Mouse (Mus musculus) embryonic facial prominence, embryonic 10.5 days (tissue): ENCODE measurements around the gene Pdcd6. TPM values are rescaled to one million over a fixed set of nuclear protein-coding genes. Genes with fewer than 3 reads are reported as not detected.

Source experiments
- DNase-seq: peaks from one replicate; pipeline ENCODE4 v3.0.0-alpha.2; 2017; ENCODE audit warnings: low spot score
- H3K27ac ChIP-seq: fragments of 300-500 bp; sonication (generic); replicated peaks from 2 replicates; pipeline ENCODE4 v1.5.1; 2016; ENCODE audit warnings: mild to moderate bottlenecking
- H3K27me3 ChIP-seq: fragments of 300-500 bp; sonication (generic); replicated peaks from 2 replicates; pipeline ENCODE4 v1.6.1; 2016; ENCODE audit warnings: low read depth, mild to moderate bottlenecking; ENCODE audit not compliant: poor library complexity, severe bottlenecking
- H3K36me3 ChIP-seq: fragments of 300-500 bp; sonication (generic); replicated peaks from 2 replicates; pipeline ENCODE4 v1.6.1; 2016; ENCODE audit warnings: mild to moderate bottlenecking, moderate library complexity
- H3K4me1 ChIP-seq: fragments of 300-500 bp; sonication (generic); 2 replicates; pipeline ENCODE4 v1.6.1; 2016
- H3K4me3 ChIP-seq: fragments of 300-500 bp; sonication (generic); 2 replicates; pipeline ENCODE4 v1.5.1; 2016; ENCODE audit warnings: mild to moderate bottlenecking, moderate library complexity
- H3K9me3 ChIP-seq: fragments of 300-500 bp; sonication (generic); 2 replicates; pipeline ENCODE4 v1.6.1; 2016; ENCODE audit warnings: mild to moderate bottlenecking
- WGBS: fragments of 180-500 bp; shearing (Covaris S2); methylation state at CpG from one replicate; pipeline ENCODE4 v1.1.7; 2016; 5-methylcytosine and 5-hydroxymethylcytosine counted together
- polyA plus RNA-seq: library from polyadenylated mRNA; unstranded; fragments of >200 nt; fragmentation: Nextera tagmentation; extraction: Ambion mirVana; gene quantifications from 2 replicates; pipeline ENCODE4 v1.2.1, GENCODE M21; 2016

The Pdcd6 gene
- polyA plus RNA-seq = 128 and 135 TPM in 2 replicates

DNA sequence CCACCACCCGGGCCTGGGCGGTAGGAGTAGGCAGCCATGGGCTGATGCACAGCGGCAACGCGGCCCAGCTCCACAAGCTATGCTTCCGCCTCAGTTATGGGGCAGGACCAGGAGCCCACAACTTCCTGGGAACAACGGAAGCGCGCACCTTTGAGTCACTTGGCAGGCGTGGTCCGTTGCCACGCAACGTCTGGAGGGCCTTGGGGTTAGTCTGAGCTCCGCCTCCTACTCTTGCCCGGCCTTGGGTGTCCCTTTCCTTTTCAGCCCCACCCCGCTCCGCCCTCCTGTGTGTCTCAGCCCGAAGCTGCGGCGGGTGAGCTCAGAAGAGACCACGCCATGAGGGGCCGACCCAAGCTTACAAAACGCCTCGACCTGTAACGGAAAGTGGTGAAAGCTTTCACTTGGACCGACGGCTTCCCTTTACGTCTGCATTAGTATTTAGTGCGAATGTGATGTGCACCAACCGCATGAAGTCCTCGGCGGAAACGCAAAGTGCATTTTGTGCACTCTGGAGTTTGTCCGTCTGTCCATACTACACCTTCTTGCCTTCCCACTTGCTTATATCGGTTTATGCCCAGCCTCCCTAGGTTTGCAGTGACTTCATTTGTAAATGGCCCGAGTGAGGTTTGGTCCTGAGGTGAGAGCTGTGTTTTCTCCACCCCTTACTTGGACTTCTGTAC, at the start of gene Pdcd6:
Gene Pdcd6 (minus strand): TSS at position 411 of the 680 bp plus-strand sequence.
- Histone ChIP-seq H3K36me3 (peaks cover 44% of the 10 kb centered on the region), H3K9me3 (no peaks in the 10 kb centered on the region), H3K4me1 (peaks cover 17% of the 10 kb centered on the region), H3K27me3 (no peaks in the 10 kb centered on the region), H3K4me3 (peak within 1 kb of the TSS; percentile 85), H3K27ac (peak within 1 kb of the TSS; percentile 85)
- WGBS = under 1% methylated on average over 36 of the region's 36 CpGs
- DNase-seq = peak; percentile 95

DNA sequence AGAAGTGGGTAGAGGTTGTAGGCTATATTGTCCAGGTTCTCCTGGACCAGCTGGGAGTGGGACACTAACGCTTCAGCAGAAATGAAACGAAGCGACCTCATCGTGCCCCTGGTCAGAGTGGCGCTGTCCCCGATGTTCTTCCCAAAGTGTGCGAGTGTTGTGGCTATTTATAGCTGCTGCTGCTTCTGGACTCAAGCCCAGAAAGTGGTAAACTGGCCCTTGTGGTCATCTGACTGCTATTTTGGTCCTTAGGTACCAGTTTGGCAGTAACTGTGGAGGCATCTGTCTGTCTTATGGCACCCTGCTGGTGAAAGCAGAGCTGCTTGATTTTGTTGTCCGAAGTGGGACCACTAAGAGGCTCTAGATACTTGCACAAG, 46.5 kb upstream of the Pdcd6 start, which contains the start of gene Lrrc14b:
Gene Lrrc14b (minus strand): TSS at position 147 of the 377 bp plus-strand sequence.
- DNase-seq = no peak
- WGBS = 88% methylated on average over 8 of the region's 8 CpGs
- Histone ChIP-seq H3K4me3 (no peak within 1 kb of the TSS), H3K9me3 (no peaks in the 10 kb centered on the region), H3K27ac (no peak within 1 kb of the TSS), H3K27me3 (no peaks in the 10 kb centered on the region), H3K4me1 (no peaks in the 10 kb centered on the region), H3K36me3 (peaks cover 46% of the 10 kb centered on the region)

DNA sequence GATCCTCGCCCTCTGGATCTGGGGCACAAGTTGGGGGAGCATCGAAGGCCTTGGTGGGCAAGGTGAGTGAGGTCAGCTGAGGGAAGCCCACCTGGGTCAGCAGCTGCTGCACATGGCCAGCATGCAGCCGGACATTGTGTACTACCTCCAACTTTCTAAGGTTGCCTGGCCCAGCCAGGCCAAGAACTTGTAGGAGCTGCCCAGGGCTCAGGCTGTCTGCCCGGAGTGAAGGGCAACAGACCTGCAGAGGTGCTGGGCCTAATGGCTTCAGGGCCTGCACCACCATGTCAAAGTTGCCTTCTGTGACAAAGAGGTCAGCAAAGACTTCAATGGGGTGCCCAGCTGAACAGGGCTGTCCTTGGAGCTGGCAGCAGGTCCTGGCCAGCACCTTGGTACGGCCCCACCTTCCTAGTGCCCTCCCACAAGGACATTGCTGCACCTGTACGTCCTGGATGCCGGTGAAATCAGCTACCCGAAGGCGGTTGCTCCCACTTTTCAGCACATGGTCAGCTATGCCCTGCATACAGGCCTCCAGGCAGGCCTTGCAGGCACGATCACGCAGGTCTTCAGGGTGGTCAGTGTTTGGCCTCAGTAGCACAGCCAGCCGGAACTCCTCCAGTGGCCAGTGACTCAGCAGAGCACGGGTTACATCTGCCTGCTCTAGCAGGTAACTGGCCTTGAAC, 45.9 kb upstream of the Pdcd6 start:
- H3K4me3 ChIP-seq = no peak overlapping the region
- DNase-seq = no peak
- H3K9me3 ChIP-seq = no peaks in the 10 kb centered on the region
- 90% methylated on average over 13 of the region's 13 CpGs for WGBS
- no peaks in the 10 kb centered on the region for H3K4me1 ChIP-seq
- peaks cover 51% of the 10 kb centered on the region for H3K36me3 ChIP-seq
- H3K27ac ChIP-seq = no peak overlapping the region
- no peaks in the 10 kb centered on the region for H3K27me3 ChIP-seq

DNA sequence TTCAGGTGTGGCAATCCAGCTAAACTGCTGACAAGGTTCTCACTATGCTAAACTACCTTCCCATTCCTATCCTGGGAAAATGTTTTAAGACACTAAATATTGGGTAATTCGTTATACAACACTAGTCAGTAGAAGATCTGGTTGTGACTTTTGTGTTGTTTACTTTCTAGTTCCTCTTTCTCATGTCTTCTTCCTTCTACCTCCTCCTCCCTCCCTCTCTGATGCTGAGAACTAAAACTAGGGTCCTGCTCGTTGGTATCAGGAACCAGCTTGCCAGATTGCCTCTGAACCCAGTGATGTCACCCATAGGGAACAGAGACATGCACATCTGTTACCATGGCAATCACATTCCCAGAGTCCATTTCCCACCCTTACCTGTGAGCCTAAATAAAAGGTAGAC, 44.8 kb upstream of the Pdcd6 start:
- peaks cover 62% of the 10 kb centered on the region for H3K36me3 ChIP-seq

DNA sequence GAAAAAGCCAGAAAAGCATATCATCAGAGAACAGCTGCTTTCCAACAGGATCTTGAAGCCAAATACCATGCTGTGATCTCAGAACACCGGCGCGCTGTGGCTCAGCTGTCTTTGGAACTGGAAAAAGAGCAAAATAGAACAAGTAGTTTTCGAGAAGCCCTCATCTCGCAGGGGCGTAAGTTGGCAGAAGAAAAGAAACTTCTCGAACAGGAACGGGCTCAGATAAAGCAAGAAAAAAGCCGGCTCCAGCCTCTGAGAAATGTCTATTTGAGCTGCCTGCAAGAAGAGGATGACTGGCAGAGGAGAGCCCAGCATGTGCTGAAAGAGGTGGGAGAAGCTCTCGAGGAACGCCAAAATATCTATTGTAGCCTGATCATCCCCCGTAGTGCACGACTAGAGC, 39.1 kb upstream of the Pdcd6 start:
- H3K9me3 ChIP-seq = no peaks in the 10 kb centered on the region
- DNase-seq = no peak
- no peaks in the 10 kb centered on the region for H3K27me3 ChIP-seq
- peaks cover 94% of the 10 kb centered on the region for H3K36me3 ChIP-seq
- no peak overlapping the region for H3K4me3 ChIP-seq
- WGBS = 95% methylated on average over 13 of the region's 13 CpGs
- no peak overlapping the region for H3K27ac ChIP-seq
- H3K4me1 ChIP-seq = no peaks in the 10 kb centered on the region

More for the DNA sequence above, 44.8 kb upstream of the Pdcd6 start:
- Histone ChIP-seq H3K4me1 (no peaks in the 10 kb centered on the region), H3K27ac (no peak overlapping the region), H3K4me3 (no peak overlapping the region), H3K27me3 (no peaks in the 10 kb centered on the region), H3K9me3 (no peaks in the 10 kb centered on the region)
- 80% methylated on average over 2 of the region's 2 CpGs for WGBS
- DNase-seq = no peak

DNA sequence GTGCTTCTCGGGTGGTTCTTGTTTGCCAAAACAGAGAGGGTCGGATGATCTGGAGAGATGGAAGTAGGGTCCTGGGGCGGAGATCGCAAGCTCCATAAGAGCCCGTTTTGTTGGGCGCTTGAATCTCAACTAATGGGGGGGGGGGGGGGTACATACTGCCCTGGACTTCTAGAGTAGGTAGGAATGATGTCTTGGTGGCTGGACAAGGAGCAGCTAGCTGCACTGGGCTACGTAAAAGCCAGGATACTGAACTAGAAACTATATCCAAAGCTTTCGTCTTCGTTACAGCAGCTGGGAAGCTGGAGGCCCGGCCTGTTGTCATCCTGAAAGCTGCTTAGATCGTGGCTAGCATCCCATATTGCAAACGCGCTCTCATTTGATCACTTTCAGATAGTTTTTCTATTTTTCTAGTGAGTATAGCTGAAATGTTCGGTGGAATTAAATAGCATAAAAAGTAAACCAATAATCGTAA, 33.1 kb upstream of the Pdcd6 start:
- Histone ChIP-seq H3K36me3 (peaks cover 33% of the 10 kb centered on the region), H3K27ac (peak overlapping the region; percentile 97), H3K9me3 (no peaks in the 10 kb centered on the region), H3K4me1 (peaks cover 21% of the 10 kb centered on the region), H3K4me3 (peak overlapping the region; percentile 84), H3K27me3 (no peaks in the 10 kb centered on the region)
- DNase-seq = no peak
- 2% methylated on average over 15 of the region's 15 CpGs for WGBS

DNA sequence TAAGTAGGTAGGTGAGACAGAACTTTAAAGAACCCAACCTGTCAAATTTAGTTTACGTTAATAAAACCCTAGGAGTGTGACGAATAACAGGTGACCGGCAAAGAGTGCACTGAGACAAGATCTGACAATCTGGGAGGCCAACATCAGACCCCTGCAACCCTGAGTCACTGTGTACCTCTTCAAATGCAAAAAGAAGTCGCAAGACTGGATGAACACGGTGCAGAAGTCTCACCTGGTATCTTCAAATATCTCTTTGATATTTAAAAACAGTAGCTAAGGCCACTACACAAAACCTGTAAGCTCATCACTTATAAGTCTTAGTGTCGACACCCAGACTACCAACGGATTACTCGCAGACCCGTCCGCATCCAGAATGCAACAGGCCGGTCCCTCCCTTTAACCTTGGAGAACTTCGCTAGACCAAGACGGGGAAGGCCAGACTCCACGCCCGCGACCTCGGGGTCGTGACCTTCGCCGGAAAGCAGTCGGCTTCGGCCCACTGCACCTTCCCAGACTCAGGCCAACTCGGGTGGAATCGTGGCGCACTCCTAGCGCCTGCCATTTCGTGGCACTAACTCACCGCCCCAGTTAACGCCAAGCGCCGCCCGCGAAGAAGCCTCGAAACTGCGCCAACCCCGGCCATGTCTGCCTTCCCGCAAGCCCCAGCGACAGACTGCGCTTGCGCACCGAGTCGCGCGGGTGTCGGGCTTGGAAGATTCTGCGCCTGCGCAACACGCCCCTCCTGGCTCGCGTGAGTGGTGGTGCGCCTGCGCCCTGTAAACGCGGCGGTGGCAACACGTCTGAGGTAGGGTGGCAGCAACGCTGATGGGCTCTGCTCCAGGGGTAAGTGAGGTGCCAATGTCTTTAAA, 32.4 kb upstream of the Pdcd6 start, which contains the start of the genes Sdha and Ccdc127:
Gene Sdha (minus strand): TSS at position 715 of the 869 bp plus-strand sequence.
Gene Ccdc127 (plus strand): TSS at position 744 of the 869 bp plus-strand sequence.
- Histone ChIP-seq H3K27ac (peak within 1 kb of the TSS; percentile 97), H3K4me1 (peaks cover 21% of the 10 kb centered on the region), H3K9me3 (no peaks in the 10 kb centered on the region), H3K36me3 (peaks cover 27% of the 10 kb centered on the region), H3K4me3 (peak within 1 kb of the TSS; percentile 84), H3K27me3 (no peaks in the 10 kb centered on the region)
- WGBS = 2% methylated on average over 57 of the region's 57 CpGs
- peak; percentile 98 for DNase-seq

DNA sequence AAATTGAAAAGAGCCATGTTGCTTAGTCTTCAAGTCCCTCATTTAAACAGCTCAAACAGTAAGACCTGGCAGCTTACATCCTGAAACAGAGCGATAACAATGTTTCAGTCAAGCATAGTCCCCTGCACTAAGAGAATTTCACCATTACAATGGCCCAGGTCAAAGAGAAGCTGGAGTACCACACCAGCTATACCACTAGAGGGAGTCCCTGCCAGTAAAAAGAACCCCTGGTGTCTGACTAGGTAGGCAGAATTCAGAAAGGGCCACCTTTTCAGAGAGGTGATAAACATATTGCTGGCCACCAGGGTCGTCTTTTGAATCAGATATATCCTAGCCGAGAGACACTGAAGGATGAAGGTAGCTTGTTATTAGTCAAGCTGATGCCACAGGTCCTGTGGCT, 23.7 kb upstream of the Pdcd6 start:
- peak; percentile 26 for DNase-seq
- Histone ChIP-seq H3K4me1 (no peaks in the 10 kb centered on the region), H3K36me3 (peaks cover 82% of the 10 kb centered on the region), H3K9me3 (no peaks in the 10 kb centered on the region), H3K27me3 (no peaks in the 10 kb centered on the region), H3K27ac (no peak overlapping the region), H3K4me3 (no peak overlapping the region)
- 58% methylated on average over 3 of the region's 3 CpGs for WGBS

DNA sequence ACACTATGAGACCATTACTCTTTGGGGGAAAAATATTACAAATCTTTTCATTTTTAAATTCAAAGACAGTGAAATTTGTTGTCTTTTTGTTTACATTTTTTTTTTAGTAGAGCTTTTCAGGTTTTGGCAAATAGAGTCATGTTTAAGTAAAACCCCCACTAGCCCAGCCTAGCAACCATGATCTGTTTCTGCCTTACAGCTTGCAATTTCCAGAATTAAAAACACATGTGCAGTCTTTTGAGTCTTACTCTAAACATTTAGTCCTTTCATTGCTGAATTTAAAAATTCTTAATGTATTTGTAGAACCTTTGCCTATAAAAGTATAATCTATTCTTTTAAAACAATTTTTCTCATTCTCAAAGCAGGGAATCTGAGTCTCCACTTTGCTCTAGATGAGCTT, 11.9 kb upstream of the Pdcd6 start:
- no peaks in the 10 kb centered on the region for H3K27me3 ChIP-seq
- H3K4me1 ChIP-seq = no peaks in the 10 kb centered on the region
- no peak for DNase-seq
- no peak overlapping the region for H3K4me3 ChIP-seq
- peaks cover 88% of the 10 kb centered on the region for H3K36me3 ChIP-seq
- no peak overlapping the region for H3K27ac ChIP-seq
- no peaks in the 10 kb centered on the region for H3K9me3 ChIP-seq

DNA sequence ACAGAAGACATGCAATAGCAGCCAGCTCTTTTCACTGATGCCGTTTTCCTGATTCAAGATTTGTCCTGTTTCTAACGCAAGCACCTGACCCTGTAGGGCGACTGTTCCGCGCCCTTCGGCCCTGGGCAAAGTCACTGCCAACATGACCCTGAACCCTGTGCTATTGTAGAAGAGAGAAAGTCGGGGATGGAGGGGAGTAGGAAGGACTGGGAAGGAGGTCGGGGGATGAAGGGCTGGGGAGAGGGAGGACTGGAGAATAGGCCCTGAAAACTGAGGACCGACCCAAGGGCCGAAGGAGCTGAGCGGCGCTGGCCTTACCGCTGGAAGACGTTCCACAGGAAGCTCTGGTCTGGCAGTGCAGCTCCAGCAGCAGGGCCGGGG, 601 bp downstream of the Pdcd6 start:
- no peak for DNase-seq
- Histone ChIP-seq H3K27me3 (no peaks in the 10 kb centered on the region), H3K4me1 (peaks cover 17% of the 10 kb centered on the region), H3K4me3 (peak overlapping the region; percentile 85), H3K36me3 (peaks cover 39% of the 10 kb centered on the region), H3K27ac (peak overlapping the region; percentile 85), H3K9me3 (no peaks in the 10 kb centered on the region)
- WGBS = 4% methylated on average over 15 of the region's 15 CpGs

DNA sequence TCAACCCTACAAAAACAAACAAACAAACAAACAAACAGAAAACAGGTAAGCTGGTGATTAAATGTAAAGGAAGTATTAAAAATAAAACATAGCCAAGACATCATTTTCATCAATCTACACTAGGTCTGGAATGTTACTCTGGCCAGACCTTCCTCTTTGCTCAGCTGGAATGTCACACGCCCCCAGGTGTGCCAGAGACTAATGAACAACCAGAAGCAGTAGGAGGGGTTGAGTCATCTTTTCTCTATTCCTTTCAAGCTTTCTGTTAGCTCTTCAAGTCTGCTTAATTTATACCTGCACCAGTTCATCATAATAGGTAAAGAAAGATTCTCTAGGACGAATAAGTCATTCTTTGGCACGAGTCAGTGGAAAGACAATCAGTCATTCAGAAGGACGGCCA, 994 bp downstream of the Pdcd6 start:
- Histone ChIP-seq H3K36me3 (peaks cover 39% of the 10 kb centered on the region), H3K4me1 (peaks cover 17% of the 10 kb centered on the region), H3K27ac (peak overlapping the region; percentile 85), H3K4me3 (peak overlapping the region; percentile 85), H3K27me3 (no peaks in the 10 kb centered on the region), H3K9me3 (no peaks in the 10 kb centered on the region)
- no peak for DNase-seq
- WGBS = 34% methylated on average over 4 of the region's 4 CpGs

DNA sequence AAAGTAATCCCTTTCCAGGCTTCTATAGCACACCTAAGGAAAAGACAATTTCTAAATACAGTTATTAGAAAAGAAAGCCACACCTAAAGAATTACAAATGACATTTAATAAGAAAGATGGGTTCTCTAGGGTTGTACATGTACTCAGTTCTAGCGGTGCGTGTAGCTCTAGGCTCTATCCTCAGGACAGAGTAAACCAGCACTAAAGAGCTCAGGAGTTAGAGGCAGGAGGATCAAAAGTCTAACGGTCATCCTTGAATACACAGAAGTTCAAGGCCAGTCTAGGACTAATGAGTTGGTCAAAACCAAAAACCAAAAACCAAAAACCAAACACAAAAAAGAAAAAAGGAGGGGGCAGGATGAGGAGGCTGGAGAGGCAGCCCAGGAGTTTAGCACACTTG, 2.8 kb downstream of the Pdcd6 start:
- no peaks in the 10 kb centered on the region for H3K27me3 ChIP-seq
- no peaks in the 10 kb centered on the region for H3K9me3 ChIP-seq
- H3K27ac ChIP-seq = no peak overlapping the region
- H3K4me3 ChIP-seq = no peak overlapping the region
- WGBS = 96% methylated on average over 3 of the region's 3 CpGs
- peaks cover 40% of the 10 kb centered on the region for H3K36me3 ChIP-seq
- peaks cover 17% of the 10 kb centered on the region for H3K4me1 ChIP-seq
- no peak for DNase-seq
